Mouse (Mus musculus) liver, adult 2 months (tissue): ENCODE data around the gene Babam2. TPM values are rescaled to one million over a fixed set of nuclear protein-coding genes. Genes with fewer than 3 reads are reported as not detected.

ENCODE experiments used
- DNase-seq: peaks from one replicate; pipeline ENCODE4 v3.0.0-alpha.2; 2011; ENCODE audit warnings: low read depth, low spot score; ENCODE audit errors: extremely low read depth
- H3K27ac ChIP-seq: fragments of 200-500 bp; replicated peaks from 2 replicates; pipeline ENCODE4 v1.5.1; 2012; ENCODE audit warnings: low read depth, mild to moderate bottlenecking, control low read depth, inconsistent platforms, low read length; ENCODE audit not compliant: insufficient read depth
- H3K27me3 ChIP-seq: fragments of 200-500 bp; 2 replicates; pipeline ENCODE4 v1.6.1; 2012; ENCODE audit warnings: mild to moderate bottlenecking, moderate library complexity, low read length, inconsistent platforms; ENCODE audit not compliant: control insufficient read depth, insufficient read depth
- H3K36me3 ChIP-seq: fragments of 200-500 bp; 2 replicates; pipeline ENCODE4 v1.6.1; 2012; ENCODE audit warnings: low read length, inconsistent platforms; ENCODE audit not compliant: control insufficient read depth, insufficient read depth
- H3K4me1 ChIP-seq: fragments of 200-500 bp; 2 replicates; pipeline ENCODE4 v1.6.1; 2011; ENCODE audit warnings: low read length; ENCODE audit not compliant: control insufficient read depth, insufficient read depth
- H3K4me3 ChIP-seq: fragments of 200-500 bp; 2 replicates; pipeline ENCODE4 v1.5.1; 2011; ENCODE audit warnings: low read depth, mild to moderate bottlenecking, control low read depth, low read length, moderate library complexity; ENCODE audit not compliant: insufficient read depth
- H3K79me2 ChIP-seq: fragments of 200-500 bp; 2 replicates; pipeline ENCODE4 v1.6.1; 2012; ENCODE audit warnings: inconsistent platforms, mild to moderate bottlenecking, low read length, moderate library complexity; ENCODE audit not compliant: control insufficient read depth, insufficient read depth
- H3K9ac ChIP-seq: fragments of 200-500 bp; 2 replicates; pipeline ENCODE4 v1.6.1; 2012; ENCODE audit warnings: low read depth, mild to moderate bottlenecking, control low read depth, inconsistent platforms, low read length
- CTCF ChIP-seq: fragments of 200-500 bp; IDR thresholded peaks from 2 replicates; pipeline ENCODE4 v1.5.1; 2011; ENCODE audit warnings: low read depth, low read length, control low read depth
- POLR2A ChIP-seq: fragments of 200-500 bp; IDR thresholded peaks from 2 replicates; pipeline ENCODE4 v1.6.1; 2011; ENCODE audit warnings: low read length, control low read depth; ENCODE audit not compliant: insufficient read depth; ENCODE audit errors: extremely low read depth
- WGBS: fragments of 180-500 bp; shearing (Covaris S2); methylation state at CpG from one replicate; pipeline ENCODE4 v1.1.7; 2018; 5-methylcytosine and 5-hydroxymethylcytosine counted together
- polyA plus RNA-seq: library from polyadenylated mRNA; depleted of rRNA; stranded (reverse); fragments of >200 nt; gene quantifications from 2 replicates; pipeline ENCODE4 v1.2.3, GENCODE M21; 2012
- total RNA-seq: library from RNA; depleted of rRNA; stranded (reverse); fragments of >200 nt; gene quantifications from 2 replicates; pipeline ENCODE4 v1.2.3, GENCODE M21; 2014

The Babam2 gene
- total and polyA plus RNA-seq, 2 experiments = 18.9 to 20.1 TPM

GRCm38 (mm10) chr5:32084401-32084804 is 386.9 kb downstream of the Babam2 start:
- Histone ChIP-seq H3K79me2 (no peaks in the 10 kb centered on the region), H3K9ac (no peak overlapping the region), H3K4me3 (no peak overlapping the region), H3K27me3 (no peaks in the 10 kb centered on the region), H3K27ac (no peak overlapping the region), H3K36me3 (no peaks in the 10 kb centered on the region), H3K4me1 (peaks cover 14% of the 10 kb centered on the region)
- 91% methylated on average over 10 of the region's 10 CpGs for WGBS
- TF ChIP-seq CTCF = no peak
- TF ChIP-seq POLR2A = no peak
- peak; percentile 29 for DNase-seq

- Histone ChIP-seq H3K27me3 (no peaks in the 10 kb centered on the region), H3K79me2 (no peaks in the 10 kb centered on the region), H3K27ac (no peak overlapping the region), H3K4me1 (peaks cover 14% of the 10 kb centered on the region), H3K9ac (no peak overlapping the region), H3K36me3 (no peaks in the 10 kb centered on the region), H3K4me3 (no peak overlapping the region)
- WGBS = 80% methylated on average over 2 of the region's 2 CpGs
- TF ChIP-seq CTCF = no peak
- TF ChIP-seq POLR2A = no peak
- DNase-seq = no peak
Measured at GRCm38 (mm10) chr5:32085566-32085965, 388.1 kb downstream of the Babam2 start.

DNA sequence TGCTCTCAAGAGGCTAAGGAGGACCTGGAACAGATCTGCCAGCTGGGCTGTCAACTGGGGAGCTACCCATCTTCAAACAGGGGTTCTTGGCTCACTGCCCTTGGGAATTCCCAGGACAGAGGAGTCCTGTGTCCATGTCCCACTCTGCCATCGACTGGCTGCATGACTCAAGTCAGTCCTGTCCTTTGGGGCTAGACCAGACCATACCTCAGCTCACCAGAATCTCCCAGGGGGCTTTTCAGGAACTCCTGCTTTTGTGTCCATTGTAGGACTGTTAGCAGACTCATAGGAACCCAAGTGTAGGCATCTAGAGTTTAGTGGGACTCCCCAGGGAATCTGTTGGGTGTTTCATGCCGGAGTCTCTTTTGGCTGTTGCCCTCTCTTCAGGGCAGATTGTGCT is 388.5 kb downstream of the Babam2 start:
- no peak for DNase-seq
- Histone ChIP-seq H3K4me1 (peaks cover 14% of the 10 kb centered on the region), H3K27ac (no peak overlapping the region), H3K27me3 (no peaks in the 10 kb centered on the region), H3K9ac (no peak overlapping the region), H3K4me3 (no peak overlapping the region), H3K36me3 (no peaks in the 10 kb centered on the region), H3K79me2 (no peaks in the 10 kb centered on the region)
- WGBS = 91% methylated on average over 2 of the region's 2 CpGs
- TF ChIP-seq POLR2A (no peak), CTCF (no peak)

DNA sequence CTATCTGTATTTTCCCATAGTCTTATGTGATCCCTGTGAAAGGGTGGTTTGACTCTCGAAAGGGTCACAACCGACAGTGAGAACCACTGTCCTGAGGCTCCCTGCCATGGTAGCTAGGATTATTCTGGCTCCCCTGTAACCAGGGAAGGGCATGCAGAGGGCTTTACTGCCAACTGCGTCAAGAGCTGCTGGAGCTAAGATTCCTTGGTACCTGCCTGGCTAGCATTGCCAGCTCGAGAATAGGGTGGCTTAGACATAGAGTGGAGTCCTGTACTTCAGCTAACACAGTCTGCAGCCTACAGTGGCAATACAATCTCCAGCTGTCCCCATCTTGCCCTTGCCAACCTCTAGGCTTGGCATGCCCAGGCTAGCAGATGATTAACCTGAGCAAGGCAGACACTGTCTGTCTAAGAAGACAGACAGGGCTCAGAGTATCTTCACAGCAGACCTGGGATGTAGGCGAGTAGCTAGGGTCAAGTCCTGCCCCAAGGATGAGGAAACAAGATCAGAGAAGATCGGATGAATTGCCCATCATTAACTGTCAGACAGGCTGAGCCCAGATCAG is 389.1 kb downstream of the Babam2 start:
- H3K4me1 ChIP-seq = peaks cover 17% of the 10 kb centered on the region
- peak; percentile 82 for DNase-seq
- 54% methylated on average over 6 of the region's 6 CpGs for WGBS
- H3K27me3 ChIP-seq = no peaks in the 10 kb centered on the region
- no peaks in the 10 kb centered on the region for H3K79me2 ChIP-seq
- TF ChIP-seq CTCF = no peak
- no peak for TF ChIP-seq POLR2A
- no peak overlapping the region for H3K4me3 ChIP-seq
- no peak overlapping the region for H3K9ac ChIP-seq
- no peak overlapping the region for H3K27ac ChIP-seq
- H3K36me3 ChIP-seq = no peaks in the 10 kb centered on the region

DNA sequence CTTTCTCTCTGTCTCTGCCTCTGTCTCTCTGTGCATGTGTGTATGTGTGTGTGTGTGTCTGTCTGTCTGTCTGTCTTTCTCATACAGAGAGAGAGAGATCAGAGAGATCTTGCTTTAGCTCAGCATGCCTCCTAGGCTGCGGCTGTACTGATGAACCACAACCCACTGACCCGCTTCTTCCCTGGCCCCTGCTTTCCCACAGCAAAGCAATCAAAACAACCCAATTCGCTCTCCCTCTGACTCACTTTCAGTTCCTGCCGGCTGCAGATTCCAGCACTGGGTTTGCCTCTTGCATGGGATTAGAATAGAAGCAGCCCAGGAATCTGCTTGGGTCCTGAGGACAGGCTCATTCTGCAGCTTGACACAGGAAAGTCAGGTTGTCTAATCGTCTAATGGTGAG is 392.0 kb downstream of the Babam2 start:
- no peak overlapping the region for H3K27ac ChIP-seq
- no peak overlapping the region for H3K9ac ChIP-seq
- no peaks in the 10 kb centered on the region for H3K27me3 ChIP-seq
- no peaks in the 10 kb centered on the region for H3K36me3 ChIP-seq
- TF ChIP-seq POLR2A (no peak), CTCF (no peak)
- WGBS = 43% methylated on average over 5 of the region's 5 CpGs
- H3K4me3 ChIP-seq = no peak overlapping the region
- DNase-seq = no peak
- H3K4me1 ChIP-seq = peaks cover 20% of the 10 kb centered on the region
- no peaks in the 10 kb centered on the region for H3K79me2 ChIP-seq

GRCm38 (mm10) chr5:32092281-32092680 is 394.8 kb downstream of the Babam2 start:
- H3K4me3 ChIP-seq = no peak overlapping the region
- no peaks in the 10 kb centered on the region for H3K79me2 ChIP-seq
- H3K36me3 ChIP-seq = no peaks in the 10 kb centered on the region
- no peak overlapping the region for H3K9ac ChIP-seq
- TF ChIP-seq POLR2A (no peak), CTCF (no peak)
- H3K4me1 ChIP-seq = peaks cover 13% of the 10 kb centered on the region
- H3K27ac ChIP-seq = peak overlapping the region; percentile 63
- no peaks in the 10 kb centered on the region for H3K27me3 ChIP-seq
- DNase-seq = peak; percentile 97
